Mouse (Mus musculus) cerebellum, adult 11-12 months (tissue): ENCODE results near the gene Pfdn2.
A peak's percentile ranks its signal among the peaks of the same experiment; 100 is the strongest.
"Not testable (repeated sequence)": the region's sequence is repeated elsewhere in the genome, so short reads cannot be mapped to it uniquely, and the experiment has no call there.

Experiments used
- DNase-seq: peaks from one replicate; pipeline ENCODE4 v3.0.0; 2022

The Pfdn2 gene

GRCm38 (mm10) chr1:171345225-171346094 lies at the start of gene Pfdn2, which contains the start of gene Nit1:
TSS of gene Pfdn2 (plus strand) at chr1:171345670.
TSS of gene Nit1 (minus strand) at chr1:171345646.
- DNase-seq, result peak; percentile 88

DNA sequence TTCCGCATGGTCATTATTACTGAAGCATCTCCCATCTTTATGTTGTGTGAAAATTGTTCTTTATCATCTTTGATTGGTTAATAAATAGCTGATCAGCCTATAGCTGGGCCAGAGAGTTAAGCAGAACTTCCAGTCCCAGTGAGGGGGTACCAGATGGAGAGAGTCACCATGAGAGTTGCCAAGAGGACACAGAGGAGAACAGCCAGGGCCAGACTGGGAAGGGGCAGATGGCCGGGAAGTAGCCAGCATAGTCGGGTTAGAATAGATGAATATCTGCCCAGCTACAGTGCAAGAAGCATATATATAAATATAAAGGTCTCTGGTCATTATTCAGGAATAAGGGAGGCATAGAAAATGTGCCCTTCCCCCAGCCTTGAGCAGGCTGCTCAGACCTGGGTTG lies 47.2 kb upstream of the Pfdn2 start:
- no peak for DNase-seq

GRCm38 (mm10) chr1:171306157-171306556 lies 39.3 kb upstream of the Pfdn2 start:
- DNase-seq, result not testable (repeated sequence)

DNA sequence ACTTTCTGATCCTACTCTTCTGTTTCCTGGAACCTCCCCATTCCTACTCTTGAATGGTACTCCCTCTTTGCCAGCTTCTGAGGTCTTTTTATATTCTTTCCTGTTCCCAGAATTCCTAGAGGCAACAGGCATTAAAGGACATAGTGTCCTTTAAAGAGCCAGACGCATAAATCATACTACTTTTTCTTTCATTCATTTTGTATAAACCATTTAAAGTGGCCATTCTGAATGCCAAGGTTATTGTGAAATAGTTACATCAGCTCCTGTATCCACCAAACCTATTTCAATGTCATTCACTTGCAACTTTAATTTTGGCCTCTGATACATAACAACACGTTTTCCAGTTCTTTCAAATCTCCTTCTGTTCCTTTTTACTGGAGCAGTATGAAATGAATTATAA lies 36.1 kb upstream of the Pfdn2 start:
- no peak for DNase-seq

DNA sequence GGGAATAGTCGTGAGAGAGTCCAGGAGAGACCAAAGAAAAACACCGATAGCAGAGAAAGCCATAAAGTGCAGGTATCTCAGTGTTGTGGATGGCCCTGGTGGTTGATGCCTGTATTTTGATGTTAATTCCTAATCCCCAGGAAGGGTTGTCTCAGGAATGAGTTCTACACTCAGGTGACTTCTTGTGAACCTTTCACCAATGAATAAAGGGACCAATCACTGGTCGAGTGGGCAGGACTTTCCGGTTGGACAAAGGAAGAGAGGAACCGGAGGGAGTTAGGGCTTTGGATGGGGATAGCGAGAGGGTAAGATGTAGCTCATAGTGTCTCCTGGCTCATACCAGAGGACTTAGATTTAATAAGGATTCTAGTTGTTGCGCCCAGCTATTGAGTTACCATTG lies 25.7 kb upstream of the Pfdn2 start:
- no peak for DNase-seq

DNA sequence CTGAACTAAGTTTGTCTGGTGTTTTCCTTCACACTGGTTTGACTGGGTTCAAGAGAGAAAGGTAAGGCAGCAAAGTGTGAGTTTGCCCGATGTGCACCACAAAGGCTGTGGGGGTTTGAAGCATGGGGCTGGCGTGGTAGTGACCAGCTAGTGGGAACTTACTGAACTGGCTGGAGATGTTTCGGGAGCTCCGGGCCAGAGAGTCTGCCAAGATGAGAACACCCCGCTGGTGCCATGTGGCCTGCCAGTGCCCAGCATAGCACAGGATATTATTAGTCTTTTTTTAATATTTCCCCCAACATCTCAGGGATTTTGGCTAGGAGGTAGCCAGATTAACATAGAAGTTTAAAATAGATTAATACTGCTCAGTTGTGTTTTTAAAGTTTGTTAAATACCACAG lies 25.3 kb upstream of the Pfdn2 start:
- peak; percentile 81 for DNase-seq

GRCm38 (mm10) chr1:171321415-171321814 lies 24.1 kb upstream of the Pfdn2 start:
- no peak for DNase-seq

DNA sequence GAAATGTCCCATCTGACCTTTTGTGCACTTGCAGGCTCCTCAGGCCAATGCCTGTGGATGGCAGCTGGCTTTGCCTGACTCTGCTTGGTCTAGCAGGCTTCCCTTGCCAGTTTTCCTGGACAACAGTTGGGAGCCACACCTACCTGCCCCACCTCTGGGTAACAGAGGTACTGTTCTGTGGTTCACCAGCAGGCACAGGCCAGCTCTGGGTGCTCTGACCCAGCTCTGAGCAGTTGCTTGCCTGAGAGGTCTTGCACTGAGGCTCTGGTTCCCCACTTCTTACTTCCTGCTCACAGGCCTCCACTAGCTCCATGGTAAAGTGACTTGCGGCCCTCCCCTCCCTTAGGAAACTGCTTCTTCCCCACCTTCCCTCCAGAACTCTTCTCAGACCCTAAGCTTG lies 23.5 kb upstream of the Pfdn2 start:
- DNase-seq, result no peak

DNA sequence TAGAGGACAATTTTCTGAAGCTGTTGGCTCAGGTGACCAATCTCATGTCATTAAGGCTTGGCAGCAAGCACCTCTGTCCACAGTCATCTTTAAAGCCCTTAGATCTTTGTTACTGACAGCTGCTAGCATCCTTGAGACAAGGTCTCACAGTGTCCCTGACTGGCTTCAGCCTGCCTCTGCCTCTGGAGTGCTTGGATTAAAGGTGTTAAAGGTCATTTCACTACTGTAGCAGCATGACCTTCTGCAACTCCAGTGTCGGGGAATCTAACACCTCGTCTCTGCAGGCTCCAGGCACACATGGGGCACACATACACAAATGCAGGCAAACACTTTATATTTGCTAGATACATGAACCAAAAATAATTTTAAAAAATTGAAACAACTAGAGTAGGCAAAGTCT lies 19.9 kb upstream of the Pfdn2 start:
- no peak for DNase-seq

DNA sequence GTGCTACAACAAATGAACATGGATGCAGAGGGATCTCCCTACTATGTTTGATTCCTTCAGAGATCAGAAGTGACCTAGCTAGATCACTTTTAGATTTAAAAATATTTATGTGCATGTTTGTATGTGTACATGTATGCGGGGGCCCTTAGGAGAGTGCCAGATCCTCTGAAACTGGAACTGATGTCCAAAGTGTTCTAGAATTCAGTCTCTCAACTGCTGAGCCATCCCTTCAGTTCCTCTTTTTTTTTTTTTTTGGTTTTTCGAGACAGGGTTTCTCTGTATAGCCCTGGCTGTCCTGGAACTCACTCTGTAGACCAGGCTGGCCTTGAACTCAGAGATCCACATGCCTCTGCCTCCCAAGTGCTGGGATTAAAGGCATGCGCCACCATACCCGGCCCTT lies 18.9 kb upstream of the Pfdn2 start:
- DNase-seq, result not testable (repeated sequence)

- DNase-seq, result peak; percentile 37
Observed at GRCm38 (mm10) chr1:171328244-171328643, 17.2 kb upstream of the Pfdn2 start.

GRCm38 (mm10) chr1:171328839-171329432 lies 16.5 kb upstream of the Pfdn2 start, which contains the start of gene Dedd:
TSS of gene Dedd (plus strand) at chr1:171329145.
- DNase-seq, result peak; percentile 97

DNA sequence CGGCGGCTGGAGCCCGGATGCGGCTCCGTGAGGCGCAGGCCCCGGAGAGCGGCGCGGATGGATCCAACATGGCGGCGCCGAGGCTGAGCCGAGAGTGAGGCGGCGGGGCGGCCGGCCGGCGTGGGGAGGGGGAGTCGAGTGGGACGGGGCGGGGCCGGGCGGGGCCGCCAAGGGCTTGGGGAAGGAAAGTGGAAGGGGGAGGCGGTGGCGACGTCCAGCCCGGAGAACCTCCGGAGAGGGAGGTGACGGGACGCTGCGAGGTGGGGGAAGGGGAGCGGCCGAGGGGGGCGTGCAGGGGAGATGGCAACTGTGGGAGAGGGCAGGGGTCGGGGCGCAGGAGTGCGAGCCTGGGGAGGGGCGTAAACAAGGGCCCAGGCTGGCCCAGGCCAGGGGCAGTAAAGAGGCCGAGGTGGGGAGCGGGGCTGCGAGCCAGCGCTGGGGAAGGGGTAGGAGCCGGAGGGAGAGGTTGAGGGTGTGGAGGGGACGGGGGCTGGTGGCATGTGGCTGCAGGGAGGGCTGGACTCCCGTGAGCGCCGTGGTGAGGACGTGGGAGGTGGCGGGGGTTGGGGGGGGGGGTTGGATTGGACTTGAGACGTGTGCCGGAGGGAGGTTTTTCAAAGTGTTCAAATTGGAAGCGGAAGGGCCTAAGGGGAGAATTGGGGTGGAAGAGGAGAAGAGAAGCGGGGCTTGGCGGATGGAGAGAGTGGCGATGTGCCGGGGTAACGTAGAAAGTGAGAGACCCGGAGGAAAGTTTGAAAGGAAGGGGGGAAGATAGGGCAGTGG lies 15.8 kb upstream of the Pfdn2 start:
- peak; percentile 83 for DNase-seq

DNA sequence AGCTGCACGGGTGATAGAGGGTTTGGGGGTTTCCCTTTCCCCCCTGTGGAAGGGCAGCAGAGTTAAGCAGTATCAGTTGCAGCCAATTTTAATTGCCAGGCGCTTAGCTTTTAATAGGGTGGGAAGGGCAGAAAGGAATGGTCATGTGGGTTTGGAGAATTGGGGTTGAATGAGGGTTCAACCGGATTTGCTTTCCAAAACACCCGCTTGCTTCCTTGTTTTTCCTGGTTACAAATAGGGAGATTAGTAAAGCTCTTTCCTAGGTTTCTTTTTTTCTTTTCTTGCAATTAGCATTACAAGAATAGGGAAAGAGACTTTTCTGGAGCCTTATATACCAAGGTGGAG lies 15.3 kb upstream of the Pfdn2 start:
- DNase-seq, result no peak

GRCm38 (mm10) chr1:171342262-171343207 lies 2.9 kb upstream of the Pfdn2 start:
- DNase-seq, result no peak

DNA sequence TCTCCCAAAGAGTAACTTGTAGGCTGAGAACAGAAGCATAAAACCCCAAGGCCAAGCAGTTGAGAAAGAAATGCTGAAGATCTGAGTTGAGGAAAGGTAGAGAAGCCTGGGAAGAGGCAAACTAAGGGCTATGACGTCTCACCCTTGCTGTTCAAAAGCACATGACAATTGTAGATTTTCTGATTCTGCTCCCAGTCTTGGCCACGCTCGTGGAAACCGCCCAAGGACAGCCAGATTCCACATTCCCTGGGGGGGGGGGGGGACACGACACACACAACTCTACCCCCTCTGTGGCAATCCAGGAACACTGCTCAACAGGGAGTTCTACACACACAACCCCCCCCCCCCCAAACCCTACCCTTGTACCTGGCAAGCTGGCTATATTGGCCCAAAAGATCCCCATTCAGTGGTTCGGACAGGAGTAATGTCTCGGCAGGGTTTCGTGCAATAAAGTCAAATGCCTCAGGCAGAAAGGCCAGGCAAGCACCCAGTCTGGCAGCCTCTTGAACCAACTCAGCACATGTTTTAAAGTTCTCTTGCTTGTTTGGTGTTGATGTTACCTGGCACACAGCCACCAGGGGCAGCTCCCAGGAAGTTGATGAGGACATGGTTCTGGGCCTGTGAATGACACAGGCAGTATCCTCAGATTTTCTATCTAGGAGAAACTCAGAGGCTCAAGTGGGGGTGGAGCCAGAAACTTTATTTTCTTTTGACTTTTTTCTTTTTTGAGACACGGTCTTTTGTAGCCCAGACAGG lies 1.4 kb upstream of the Pfdn2 start:
- DNase-seq, result peak; percentile 53

DNA sequence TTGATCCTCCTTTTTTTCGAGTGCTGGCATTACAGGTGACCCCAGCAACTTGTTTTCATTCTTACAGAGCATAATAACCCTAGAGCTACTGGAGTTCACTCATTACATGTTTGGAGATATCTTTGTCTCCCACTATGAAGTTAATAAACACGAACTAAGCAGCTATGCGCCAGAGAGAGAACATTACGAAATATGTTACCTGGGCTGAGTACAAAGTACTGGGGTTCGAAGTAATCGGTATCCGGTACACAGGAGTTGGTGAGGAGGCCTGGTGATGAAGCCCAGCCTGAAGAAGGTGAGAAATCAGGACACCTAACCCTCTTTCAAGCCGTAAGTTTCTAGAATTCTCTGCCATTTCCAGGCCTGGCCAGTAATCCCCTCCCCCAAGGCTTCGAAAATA lies 755 bp upstream of the Pfdn2 start:
- DNase-seq, result no peak

- DNase-seq, result no peak
Observed at GRCm38 (mm10) chr1:171346095-171346450, 603 bp downstream of the Pfdn2 start.

- no peak for DNase-seq
Observed at GRCm38 (mm10) chr1:171348665-171349064, 3.2 kb downstream of the Pfdn2 start.

DNA sequence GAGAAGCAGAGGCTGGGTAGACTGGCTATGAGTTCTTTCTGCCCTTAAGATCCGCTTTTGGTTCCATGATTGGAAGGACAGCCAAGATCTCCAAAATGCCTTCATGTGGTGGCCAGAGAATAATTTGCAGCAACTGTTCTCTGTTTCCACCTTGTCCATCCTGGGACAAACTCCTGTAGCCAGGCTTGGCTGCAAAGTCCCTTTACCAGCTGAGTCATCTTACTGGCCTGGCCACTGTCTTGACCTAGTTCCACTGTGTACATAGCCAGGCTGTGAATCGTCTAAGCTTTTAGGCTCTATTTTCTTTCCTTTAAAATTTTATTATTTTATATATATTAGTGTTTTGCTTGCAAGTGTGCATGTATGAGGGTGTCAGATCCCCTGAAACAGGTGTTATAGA lies 3.7 kb downstream of the Pfdn2 start:
- DNase-seq, result no peak

DNA sequence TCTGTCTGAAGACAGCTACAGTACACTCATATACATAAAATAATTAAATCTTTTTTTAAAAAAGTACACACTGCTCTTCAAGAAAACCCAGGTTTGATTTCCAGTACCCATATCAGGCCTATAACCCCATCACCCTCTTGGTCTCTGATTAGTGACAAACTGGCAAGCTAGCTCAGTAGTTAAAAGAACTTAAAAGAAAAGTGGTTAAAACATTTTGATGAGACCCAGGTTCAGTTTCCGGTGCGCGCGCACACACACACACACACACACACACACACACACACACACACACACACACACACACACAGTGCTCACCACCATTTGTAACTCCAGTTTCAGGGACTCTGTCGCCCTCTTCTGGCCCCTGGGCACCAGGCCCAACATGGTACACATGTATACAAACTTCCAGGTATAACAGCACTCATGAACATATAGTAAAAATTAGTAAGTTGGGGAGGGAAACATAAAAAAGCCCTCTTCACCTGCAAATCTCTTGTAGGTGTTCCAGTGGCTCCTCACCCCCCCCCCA lies 10.4 kb downstream of the Pfdn2 start:
- no peak for DNase-seq

- DNase-seq, result no peak
Observed at GRCm38 (mm10) chr1:171356814-171357213, 11.3 kb downstream of the Pfdn2 start.
